Mouse (Mus musculus) heart, postnatal 0 days (tissue): Measurements from ENCODE around the gene Cnot10.

Source experiments
- CTCF ChIP-seq: IDR thresholded peaks from 2 replicates; pipeline ENCODE4 v1.5.1; 2016; ENCODE audit warnings: antibody characterized with exemption, control low read depth, low read depth
- EP300 ChIP-seq: IDR thresholded peaks from 2 replicates; pipeline ENCODE4 v1.6.1; 2016; ENCODE audit warnings: antibody characterized with exemption, low read depth

DNA sequence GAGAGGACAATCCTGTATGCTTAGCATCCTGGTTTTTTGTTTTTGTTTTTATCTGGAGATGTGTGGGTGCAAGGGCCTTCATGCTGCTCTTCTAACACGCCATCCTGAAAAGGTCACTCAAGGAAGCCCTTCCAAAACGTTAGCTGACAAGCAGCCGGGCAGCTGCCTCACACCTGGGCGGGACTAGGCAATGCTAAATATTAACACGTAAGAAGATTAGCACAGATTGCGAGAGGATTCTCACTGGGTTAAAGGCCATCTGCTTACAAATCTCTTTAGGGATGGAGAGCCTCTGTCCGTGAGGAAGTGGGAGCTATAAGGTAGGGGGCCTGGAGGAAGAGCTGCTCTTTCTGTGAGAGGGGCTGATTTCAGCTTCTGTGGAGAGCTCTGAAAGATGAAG, 22.0 kb upstream of the Cnot10 start:
- TF ChIP-seq CTCF (no peak), EP300 (no peak)
